Mouse (Mus musculus): ENCODE results near the gene Cmtm6. TPM values are rescaled to one million over a fixed set of nuclear protein-coding genes. Genes with fewer than 3 reads are reported as not detected.
A peak's percentile ranks its signal among the peaks of the same experiment; 100 is the strongest.
"Not testable (repeated sequence)": the region's sequence is repeated elsewhere in the genome, so short reads cannot be mapped to it uniquely, and the experiment has no call there.

Gene Cmtm6
- total and polyA plus RNA-seq, 2 experiments: 58.8 to 69.0 TPM

DNA sequence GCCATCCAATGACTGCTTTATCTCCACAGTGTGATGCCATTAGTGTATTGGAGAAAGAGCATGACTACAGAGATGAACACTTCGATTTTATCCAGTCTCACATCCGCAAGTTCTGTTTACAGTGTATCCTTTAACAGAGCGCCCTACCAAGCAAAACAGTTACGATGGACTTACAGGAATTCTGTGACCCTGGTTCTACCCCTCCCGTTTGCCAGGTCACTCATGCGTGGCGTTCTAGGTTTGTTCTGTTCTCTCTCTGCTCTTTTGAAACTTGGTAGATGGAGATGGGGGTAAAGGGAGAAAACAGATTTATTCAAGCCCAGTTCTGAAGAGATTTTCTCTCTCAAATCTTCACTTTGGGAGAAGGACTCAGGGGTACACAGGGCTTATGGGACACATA is 17.4 kb upstream of the Cmtm6 start:
- peaks cover 39% of the 10 kb centered on the region; the same call in 1 of the 2 replicates for H3K36me3 ChIP-seq (ENCODE audit: control insufficient read depth, insufficient read depth, low read length)

DNA sequence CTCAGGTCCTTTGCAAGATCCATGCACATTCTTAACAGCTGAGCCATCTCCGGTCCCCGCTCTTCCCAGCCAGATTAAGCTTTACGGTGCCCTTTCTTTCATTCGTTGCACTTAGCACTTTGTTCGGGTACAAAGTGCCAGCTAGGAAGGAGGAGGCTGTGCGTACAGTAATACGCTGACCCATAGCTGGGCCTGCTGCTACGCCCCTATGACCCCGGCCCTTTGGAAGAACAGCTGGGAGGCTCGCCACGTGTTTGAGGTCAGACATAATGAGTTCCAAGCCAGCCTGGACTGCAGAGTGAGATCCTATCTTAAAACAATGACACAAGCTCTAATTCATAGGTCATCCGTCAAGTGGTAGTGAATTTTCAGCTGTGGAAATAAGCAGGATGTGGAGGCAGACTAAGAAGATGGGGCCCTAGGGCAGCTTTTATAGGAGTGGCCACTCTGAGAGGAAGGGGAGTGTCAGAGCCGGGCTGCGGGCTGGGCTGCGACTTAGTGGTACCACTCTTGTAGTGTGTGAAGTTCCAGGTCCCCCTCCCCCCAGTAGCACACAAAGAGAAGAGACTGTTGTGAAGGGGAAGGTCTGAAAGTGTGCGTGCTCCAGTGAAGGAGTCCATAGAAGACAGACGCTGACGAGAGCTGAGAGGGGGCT is 14.1 kb upstream of the Cmtm6 start:
- Histone ChIP-seq H3K4me3 (ENCODE audit: insufficient read depth, low read depth, low read length) (no peak overlapping the region), H3K79me2 (ENCODE audit: control insufficient read depth, insufficient read depth, low read length) (no peaks in the 10 kb centered on the region), H3K4me1 (ENCODE audit: control insufficient read depth, insufficient read depth, low read length) (peaks cover 2% of the 10 kb centered on the region; the same call in 1 of the 2 replicates), H3K27me3 (ENCODE audit: control insufficient read depth, insufficient read depth, low read length) (no peaks in the 10 kb centered on the region), H3K36me3 (ENCODE audit: control insufficient read depth, insufficient read depth, low read length) (peaks cover 45% of the 10 kb centered on the region; the same call in 1 of the 2 replicates), H3K9ac (ENCODE audit: low read depth, low read length) (no peak overlapping the region), H3K27ac (replicated peaks; ENCODE audit: insufficient read depth, low read depth, low read length) (no peak overlapping the region)
- TF ChIP-seq POLR2A (IDR thresholded peaks at IDR 0.05; ENCODE audit: extremely low read depth, insufficient read depth, low read length): no peak
- no peak for TF ChIP-seq CTCF (IDR thresholded peaks at IDR 0.05; ENCODE audit: low read depth, low read length)
- DNase-seq (ENCODE audit: extremely low read depth, low read depth, low spot score): peak; percentile 88
- WGBS: 49% methylated on average over 18 of the region's 18 CpGs

More for the DNA sequence above, 17.4 kb upstream of the Cmtm6 start:
- DNase-seq (ENCODE audit: extremely low read depth, low read depth, low spot score): peak; percentile 70
- H3K4me1 ChIP-seq (ENCODE audit: control insufficient read depth, insufficient read depth, low read length): peaks cover 2% of the 10 kb centered on the region; the same call in 1 of the 2 replicates
- H3K79me2 ChIP-seq (ENCODE audit: control insufficient read depth, insufficient read depth, low read length): no peaks in the 10 kb centered on the region
- H3K27ac ChIP-seq (replicated peaks; ENCODE audit: insufficient read depth, low read depth, low read length): no peak overlapping the region
- TF ChIP-seq POLR2A (IDR thresholded peaks at IDR 0.05; ENCODE audit: extremely low read depth, insufficient read depth, low read length) (no peak), CTCF (IDR thresholded peaks at IDR 0.05; ENCODE audit: low read depth, low read length) (no peak)
- 93% methylated on average over 7 of the region's 7 CpGs for WGBS
- H3K4me3 ChIP-seq (ENCODE audit: insufficient read depth, low read depth, low read length): no peak overlapping the region
- H3K27me3 ChIP-seq (ENCODE audit: control insufficient read depth, insufficient read depth, low read length): no peaks in the 10 kb centered on the region
- H3K9ac ChIP-seq (ENCODE audit: low read depth, low read length): no peak overlapping the region

DNA sequence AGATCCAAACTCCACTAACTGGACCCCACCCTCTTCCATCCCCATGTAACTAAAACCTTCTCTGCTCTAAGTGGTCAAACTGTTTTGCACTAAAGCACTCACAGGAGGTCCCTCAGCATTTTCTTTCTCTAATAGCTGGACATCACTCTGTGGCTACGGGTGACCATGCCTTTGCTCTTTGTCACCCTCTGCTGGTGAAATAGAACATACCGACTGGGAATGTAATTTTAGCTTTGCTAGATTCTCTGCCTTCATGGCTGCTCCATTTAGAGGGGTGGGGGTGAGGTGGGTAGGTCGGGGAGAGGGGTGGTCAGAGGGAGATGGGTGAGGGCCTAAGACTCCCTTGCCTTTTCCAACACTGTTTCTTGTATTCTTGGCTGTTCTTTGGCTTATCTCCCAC is 3.6 kb upstream of the Cmtm6 start:
- H3K27me3 ChIP-seq (ENCODE audit: control insufficient read depth, insufficient read depth, low read length): no peaks in the 10 kb centered on the region
- under 1% methylated on average over 3 of the region's 3 CpGs for WGBS
- H3K36me3 ChIP-seq (ENCODE audit: control insufficient read depth, insufficient read depth, low read length): peaks cover 11% of the 10 kb centered on the region
- H3K4me1 ChIP-seq (ENCODE audit: control insufficient read depth, insufficient read depth, low read length): peaks cover 4% of the 10 kb centered on the region
- no peak overlapping the region for H3K9ac ChIP-seq (ENCODE audit: low read depth, low read length)
- TF ChIP-seq POLR2A (IDR thresholded peaks at IDR 0.05; ENCODE audit: extremely low read depth, insufficient read depth, low read length): no peak
- TF ChIP-seq CTCF (IDR thresholded peaks at IDR 0.05; ENCODE audit: low read depth, low read length): peak; percentile 41
- peak; percentile 29 for DNase-seq (ENCODE audit: extremely low read depth, low read depth, low spot score)
- peaks cover 4% of the 10 kb centered on the region; the same call in 1 of the 2 replicates for H3K79me2 ChIP-seq (ENCODE audit: control insufficient read depth, insufficient read depth, low read length)
- no peak overlapping the region for H3K27ac ChIP-seq (replicated peaks; ENCODE audit: insufficient read depth, low read depth, low read length)
- no peak overlapping the region for H3K4me3 ChIP-seq (ENCODE audit: insufficient read depth, low read depth, low read length)

DNA sequence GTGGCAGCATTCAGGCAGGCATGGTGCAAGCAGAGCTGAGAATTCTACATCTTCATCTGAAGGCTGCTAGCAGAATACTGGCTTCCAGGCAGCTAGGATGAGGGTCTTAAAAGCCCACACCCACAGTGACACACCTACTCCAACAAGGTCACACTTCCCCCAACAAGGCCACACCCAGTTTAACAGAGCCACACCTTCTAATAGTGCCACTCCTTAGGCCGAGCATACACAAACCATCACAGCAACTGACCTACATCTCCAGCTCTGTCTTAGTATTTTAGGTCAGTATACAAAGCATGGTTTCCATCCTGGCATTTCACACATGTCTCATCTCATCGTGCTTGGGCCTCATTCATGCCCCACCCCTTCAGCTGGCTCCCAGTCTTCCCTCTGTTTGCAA is 2.5 kb upstream of the Cmtm6 start:
- H3K36me3 ChIP-seq (ENCODE audit: control insufficient read depth, insufficient read depth, low read length); H3K4me1 ChIP-seq (ENCODE audit: control insufficient read depth, insufficient read depth, low read length); H3K9ac ChIP-seq (ENCODE audit: low read depth, low read length); DNase-seq (ENCODE audit: extremely low read depth, low read depth, low spot score); H3K27me3 ChIP-seq (ENCODE audit: control insufficient read depth, insufficient read depth, low read length); H3K27ac ChIP-seq (replicated peaks; ENCODE audit: insufficient read depth, low read depth, low read length); H3K4me3 ChIP-seq (ENCODE audit: insufficient read depth, low read depth, low read length): not testable (repeated sequence)
- peaks cover 11% of the 10 kb centered on the region; the same call in 1 of the 2 replicates for H3K79me2 ChIP-seq (ENCODE audit: control insufficient read depth, insufficient read depth, low read length)
- 39% methylated on average over 2 of the region's 2 CpGs for WGBS

DNA sequence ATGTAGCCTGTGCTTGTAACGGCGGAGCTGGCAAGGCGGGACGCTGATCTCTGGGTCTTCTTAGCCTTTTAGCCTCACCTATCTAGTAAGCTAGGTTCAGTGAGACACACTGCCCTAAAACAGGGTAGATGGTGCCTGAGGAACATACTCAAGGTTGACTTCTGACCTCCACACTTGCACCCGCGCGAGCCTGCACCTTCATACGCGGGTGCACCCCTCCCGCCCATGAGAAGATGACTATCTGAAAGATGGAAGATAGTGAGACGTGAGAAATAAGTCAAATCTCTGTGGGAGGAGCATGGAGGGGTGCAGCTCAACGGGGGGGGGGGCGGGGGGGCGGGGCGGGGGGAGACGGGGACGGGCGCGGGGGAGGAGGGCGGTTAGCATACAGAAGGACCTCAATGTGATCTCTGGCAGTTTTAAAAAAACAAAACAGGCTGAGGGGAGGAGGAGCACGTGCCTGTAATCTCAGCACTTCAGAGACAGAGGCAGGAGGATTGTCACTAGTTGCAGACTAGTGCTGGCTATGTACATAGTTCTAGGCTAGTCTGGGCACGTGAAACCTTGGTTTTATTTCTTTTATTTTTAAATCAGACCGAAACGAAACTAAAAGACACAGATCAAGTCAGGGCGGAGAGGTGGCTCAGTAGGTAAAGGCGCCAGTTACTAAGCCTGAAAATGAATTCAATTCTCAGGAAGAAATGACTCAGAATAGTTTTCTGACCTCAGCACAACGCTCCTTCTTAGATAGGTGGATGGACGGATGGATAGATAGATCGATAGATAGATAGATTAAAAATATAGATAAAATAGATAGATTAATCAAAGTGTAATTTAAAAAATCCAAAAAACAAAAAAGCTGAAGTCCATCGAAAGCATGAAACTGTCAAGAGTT is 758 bp upstream of the Cmtm6 start:
- Histone ChIP-seq H3K27ac (replicated peaks; ENCODE audit: insufficient read depth, low read depth, low read length) (peak overlapping the region; percentile 30; the same call in 1 of the 2 replicates), H3K4me1 (ENCODE audit: control insufficient read depth, insufficient read depth, low read length) (peaks cover 21% of the 10 kb centered on the region)
- peak; percentile 41 for DNase-seq (ENCODE audit: extremely low read depth, low read depth, low spot score)

More for the DNA sequence above, 758 bp upstream of the Cmtm6 start:
- H3K4me3 ChIP-seq (ENCODE audit: insufficient read depth, low read depth, low read length): peak overlapping the region; percentile 55
- H3K27me3 ChIP-seq (ENCODE audit: control insufficient read depth, insufficient read depth, low read length): no peaks in the 10 kb centered on the region
- H3K79me2 ChIP-seq (ENCODE audit: control insufficient read depth, insufficient read depth, low read length): peaks cover 22% of the 10 kb centered on the region; the same call in 1 of the 2 replicates
- WGBS: 23% methylated on average over 30 of the region's 30 CpGs
- peak overlapping the region; percentile 51 for H3K9ac ChIP-seq (ENCODE audit: low read depth, low read length)
- TF ChIP-seq CTCF (IDR thresholded peaks at IDR 0.05; ENCODE audit: low read depth, low read length): no peak
- TF ChIP-seq POLR2A (IDR thresholded peaks at IDR 0.05; ENCODE audit: extremely low read depth, insufficient read depth, low read length): no peak
- no peaks in the 10 kb centered on the region for H3K36me3 ChIP-seq (ENCODE audit: control insufficient read depth, insufficient read depth, low read length)

All from liver, adult 2 months (tissue).